Mouse (Mus musculus) megakaryocyte-erythroid progenitor cell, adult 5-6 weeks (primary cell): ENCODE results near the gene Slc6a20b. TPM values are rescaled to one million over a fixed set of nuclear protein-coding genes. Genes with fewer than 3 reads are reported as not detected.
"Not testable (repeated sequence)": the region's sequence is repeated elsewhere in the genome, so short reads cannot be mapped to it uniquely, and the experiment has no call there.

ENCODE experiments used
- ATAC-seq: replicated peaks from 2 replicates; pipeline ENCODE4 v1.8.0; 2016; ENCODE audit warnings: mild to moderate bottlenecking, inconsistent platforms; ENCODE audit not compliant: severe bottlenecking, poor library complexity, low FRiP score, low TSS enrichment
- total RNA-seq, 2 experiments: library from RNA; stranded (forward) in 1 of 2; stranded (reverse) in 1 of 2; fragments of 200-1000, 215-1000 nt in 1 of 2; fragments of >200 nt in 1 of 2; fragmentation: Nextera tagmentation in 1 of 2; gene quantifications; 2 replicates each; pipeline ENCODE4 v1.2.3; 2014 to 2017

The Slc6a20b gene
- total RNA-seq (2014; fragmentation: Nextera tagmentation) (0.45 and 0.46 TPM in 2 replicates), total RNA-seq (2017) (0.27 and 0.38 TPM in 2 replicates)

DNA sequence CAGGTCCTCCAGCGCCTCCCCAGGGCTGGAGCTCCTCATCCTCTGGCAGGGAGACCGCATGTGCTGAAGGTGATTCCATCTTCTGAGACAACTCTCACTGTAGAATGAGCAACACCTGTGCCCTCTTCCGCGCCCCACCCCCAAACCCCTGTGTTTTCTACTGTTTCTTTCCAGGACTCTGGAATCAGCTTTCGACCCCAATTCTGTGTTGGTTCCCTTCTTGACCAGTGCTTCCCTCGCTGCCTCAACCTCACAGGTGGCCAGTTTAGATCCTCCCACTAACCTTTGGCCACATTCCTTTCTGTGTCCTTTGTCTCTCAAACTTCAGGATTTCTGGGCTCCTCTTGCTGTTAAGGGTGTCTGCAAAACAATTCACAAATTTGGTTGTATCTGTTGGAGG is at the start of gene Slc6a20b:
Gene Slc6a20b, minus strand, starts transcription at position 285 of the 400 bp plus-strand sequence.
- ATAC-seq: no peak

DNA sequence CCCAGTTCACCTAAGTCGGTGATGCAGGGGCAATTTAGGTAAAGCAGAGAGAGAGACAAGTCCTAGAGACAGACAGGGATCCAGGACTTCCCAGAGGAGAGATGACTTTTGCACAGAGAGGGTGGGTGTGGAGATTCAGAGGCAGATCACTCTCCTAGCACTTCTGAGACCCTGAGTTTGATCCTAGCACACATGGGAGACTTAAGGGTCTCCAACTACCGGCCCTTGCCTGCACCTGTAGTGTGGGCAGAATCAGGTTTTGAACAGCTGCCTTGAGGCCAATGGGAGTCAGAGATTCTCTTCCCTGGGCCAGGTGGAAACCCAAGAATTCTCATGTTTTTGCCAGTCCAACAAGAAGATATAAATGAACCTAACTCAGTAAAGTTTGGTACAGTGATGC is 46.8 kb upstream of the Slc6a20b start:
- no peak for ATAC-seq

DNA sequence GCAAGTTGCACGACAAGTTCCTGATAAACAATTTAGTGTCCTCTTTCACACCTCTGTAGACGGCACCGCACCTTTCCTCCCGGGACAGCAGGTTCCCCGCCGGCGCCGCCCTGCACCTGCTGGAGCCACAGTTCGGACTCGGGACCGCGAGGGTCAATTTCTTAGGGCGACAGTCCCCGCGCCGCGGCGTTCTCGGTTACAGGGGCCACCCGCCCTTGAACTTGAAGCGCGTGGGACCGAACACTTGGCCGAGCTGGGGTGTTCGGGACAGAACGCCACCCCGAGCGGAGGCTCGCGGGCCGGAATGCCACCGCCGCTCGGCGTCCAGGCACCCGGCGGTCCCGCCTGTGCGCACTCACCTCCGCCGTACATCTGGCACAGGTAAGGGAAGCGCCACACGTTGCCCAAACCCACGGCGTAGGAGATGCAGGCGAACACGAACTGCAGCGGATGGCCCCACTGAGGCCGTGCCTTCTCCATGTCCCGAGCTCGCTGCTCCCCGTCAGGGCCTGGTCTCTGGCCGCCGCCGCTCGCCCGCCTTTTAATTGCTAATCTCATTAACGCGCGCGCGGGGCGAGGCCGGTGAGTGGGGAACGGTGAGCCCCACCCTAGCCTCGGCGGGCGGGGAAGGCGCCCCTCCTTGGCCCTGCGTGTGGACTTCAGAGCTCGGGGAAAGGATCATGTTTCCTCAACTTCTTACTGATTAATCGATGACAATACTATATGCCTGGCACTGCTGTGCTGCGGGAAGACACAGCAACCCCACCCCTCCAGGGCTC is 46.2 kb upstream of the Slc6a20b start, which contains the start of the genes Ccr9 and Slc6a20a:
Gene Ccr9, plus strand, starts transcription at position 113 of the 779 bp plus-strand sequence.
Gene Slc6a20a, minus strand, starts transcription at position 559 of the 779 bp plus-strand sequence.
- peak; percentile 87 for ATAC-seq

DNA sequence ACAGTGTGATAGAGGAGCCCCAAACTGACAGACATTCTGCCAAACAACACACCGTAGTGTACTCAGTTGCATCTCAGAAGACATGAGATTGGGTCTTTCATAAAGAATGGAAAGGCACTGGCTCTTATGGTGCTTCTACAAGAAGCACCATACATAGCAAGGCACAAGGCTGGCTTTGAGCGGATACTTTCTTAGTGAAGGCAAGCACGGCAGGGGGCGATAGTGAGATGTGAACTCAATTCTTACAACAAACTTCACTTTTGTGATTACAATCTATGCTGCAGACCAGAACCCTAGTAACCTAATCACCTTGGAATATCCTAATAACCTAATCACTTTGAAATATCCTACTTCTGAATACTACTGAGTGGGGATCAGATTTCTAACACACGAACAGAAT is 33.3 kb upstream of the Slc6a20b start:
- peak; percentile 78 for ATAC-seq

DNA sequence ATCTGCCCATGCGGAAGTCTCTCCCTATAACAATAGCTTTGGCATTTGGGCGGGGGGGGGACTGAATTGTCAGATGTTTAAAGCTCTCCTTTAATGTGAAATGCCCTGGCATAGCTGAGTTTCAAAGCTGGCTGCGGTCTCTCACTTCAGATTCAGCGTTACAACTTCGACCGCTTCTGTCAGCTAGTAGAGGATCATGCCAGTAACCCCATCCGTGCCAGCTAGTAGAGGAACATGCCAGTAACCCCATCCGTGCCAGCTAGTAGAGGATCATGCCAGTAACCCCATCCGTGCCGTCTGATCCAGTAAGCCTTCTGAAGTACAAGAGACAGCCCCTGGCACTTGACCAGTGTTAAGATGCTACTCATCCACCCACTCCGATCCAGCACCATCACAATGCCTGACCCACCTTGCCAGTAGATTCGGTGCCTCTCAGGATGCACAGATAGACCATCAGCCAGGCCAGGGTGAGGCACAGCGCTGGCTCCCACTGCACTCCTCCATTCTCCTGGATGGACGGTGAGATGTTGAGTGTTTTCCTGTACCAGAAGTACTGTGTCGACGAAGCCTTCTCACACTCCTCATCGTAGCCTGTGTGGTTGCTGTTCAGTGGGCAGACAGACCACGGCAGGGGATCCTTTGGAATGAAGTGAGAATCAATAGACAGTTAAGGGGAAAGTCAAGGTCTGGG is 27.8 kb upstream of the Slc6a20b start:
- ATAC-seq: not testable (repeated sequence)

DNA sequence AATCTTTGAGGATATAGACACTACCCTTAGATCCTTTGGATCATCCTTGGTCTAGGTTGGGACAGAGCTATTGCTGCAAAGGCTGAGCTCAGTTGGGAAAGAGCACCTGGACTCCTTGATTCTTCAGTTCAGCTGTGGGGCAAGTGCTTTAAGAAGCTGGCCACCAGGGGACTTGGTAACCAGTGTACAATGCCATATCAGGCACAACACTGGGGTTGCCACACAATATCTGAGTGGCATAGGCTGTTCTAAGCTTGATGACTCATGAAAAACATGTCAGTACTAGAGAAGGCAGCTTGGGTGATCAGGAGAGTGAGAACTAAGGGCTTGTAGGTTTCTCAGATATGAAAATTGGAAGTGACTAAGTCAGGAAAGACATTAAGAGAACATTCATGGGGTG is 26.6 kb upstream of the Slc6a20b start:
- ATAC-seq: peak; percentile 84

DNA sequence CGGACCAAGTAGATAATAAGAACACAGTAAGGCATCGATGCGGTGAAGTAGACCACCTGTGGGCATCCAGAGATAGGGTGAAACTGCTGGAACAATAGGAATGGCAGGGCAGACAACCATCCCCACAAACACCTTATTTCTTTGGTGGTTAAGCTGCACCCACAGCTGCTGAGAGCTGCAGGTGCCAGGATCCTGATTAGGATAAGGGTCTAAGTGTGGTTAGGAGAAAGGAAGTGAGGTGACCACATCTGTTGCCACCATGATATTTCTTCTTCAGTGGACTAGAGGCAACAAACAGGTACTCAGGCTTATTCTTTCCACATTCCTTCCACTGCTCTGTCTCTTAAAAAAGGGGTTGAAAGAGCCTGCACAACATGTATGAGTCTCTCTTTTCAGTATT is 25.1 kb upstream of the Slc6a20b start:
- peak; percentile 78 for ATAC-seq

DNA sequence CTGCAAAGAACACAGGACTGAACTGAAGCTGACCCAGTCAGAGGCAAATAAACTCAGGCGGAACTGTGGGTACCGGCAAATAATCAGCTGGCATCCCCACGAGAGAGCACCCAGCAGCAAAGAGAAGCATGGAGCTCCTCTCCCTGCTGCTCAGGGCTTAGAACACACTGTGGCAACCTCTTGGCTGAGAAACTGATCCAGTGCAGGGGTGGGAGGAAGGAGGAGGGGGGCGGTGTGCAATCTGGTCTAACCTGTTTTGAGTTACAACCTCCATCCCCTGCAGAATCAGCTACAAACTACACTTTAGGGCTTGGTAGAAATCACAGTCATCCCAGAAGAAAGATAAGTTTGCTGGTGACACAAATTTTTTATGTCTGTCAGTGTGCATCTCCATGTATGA is 19.0 kb upstream of the Slc6a20b start:
- ATAC-seq: no peak

DNA sequence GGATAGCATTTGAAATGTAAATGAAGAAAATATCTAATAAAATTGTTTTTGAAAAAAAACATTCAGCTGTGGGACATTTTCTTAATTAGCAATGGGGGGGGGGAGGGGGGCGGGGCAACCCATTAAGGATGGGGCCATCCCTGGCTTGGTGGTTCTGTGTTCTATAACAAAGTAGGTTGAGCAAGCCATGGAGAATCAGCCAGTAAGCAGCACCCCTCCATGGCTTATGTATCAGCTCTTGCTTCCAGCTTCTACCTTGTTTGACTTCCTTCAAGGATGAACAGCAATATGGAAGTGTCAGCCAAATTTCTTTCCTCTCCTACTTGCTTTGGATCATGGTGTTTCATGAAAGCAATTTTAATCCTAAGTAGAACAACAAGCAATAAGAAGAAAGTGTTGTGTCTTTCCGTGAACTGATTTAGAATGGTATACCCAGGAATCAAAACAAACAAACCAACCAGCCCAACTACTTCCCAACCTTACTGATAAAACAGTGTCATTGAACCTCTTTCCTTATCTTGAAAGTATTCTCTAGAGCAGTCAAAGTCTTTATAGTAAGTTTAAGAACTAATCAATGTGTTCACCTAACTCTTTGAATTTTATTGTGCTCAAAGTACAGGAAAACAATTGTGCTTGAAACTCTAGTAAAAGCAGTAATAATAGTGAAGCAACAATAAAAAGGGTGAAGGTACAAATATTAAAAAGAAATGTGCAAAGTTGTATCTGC is 17.6 kb upstream of the Slc6a20b start:
- no peak for ATAC-seq

DNA sequence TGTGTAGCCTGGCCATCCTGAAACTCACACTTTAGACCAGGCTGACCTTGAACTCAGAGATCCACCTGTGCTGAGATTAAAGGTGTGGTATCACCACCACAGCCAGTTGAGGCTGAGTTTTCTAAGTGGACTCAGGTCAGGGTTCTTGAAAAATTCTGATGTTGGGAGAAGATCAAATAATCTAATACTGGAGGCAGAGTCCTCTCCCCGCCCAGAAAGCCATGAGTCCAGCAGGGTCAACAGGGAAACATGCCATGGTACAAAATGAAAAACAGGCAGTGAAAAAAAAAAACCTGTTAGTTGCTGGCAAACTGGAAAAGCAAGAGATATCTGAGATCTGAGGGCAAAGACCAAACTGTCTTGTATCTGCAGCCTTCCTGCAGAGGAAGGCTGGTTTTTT is 7.7 kb upstream of the Slc6a20b start:
- ATAC-seq: no peak

DNA sequence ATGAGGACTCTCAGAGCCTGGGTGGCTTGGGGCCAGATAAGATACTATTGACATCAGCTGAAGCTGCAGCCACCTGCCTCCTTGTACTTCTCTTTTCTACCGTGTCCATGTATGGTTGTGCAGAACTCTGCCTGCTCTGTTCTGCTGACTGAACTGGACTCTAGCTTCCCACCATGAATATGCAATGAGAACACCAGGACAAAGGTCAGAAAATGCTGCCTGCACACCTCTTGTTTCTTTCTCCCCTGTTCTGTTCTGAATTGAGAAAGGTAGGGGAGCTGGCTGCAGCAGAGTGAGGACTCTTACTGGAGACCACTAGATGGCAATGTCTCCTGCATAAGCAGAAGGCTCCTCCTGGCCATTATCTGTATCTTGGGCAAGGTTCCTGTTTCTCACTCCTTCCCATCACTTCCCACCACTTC is 6.3 kb upstream of the Slc6a20b start:
- peak; percentile 77 for ATAC-seq

DNA sequence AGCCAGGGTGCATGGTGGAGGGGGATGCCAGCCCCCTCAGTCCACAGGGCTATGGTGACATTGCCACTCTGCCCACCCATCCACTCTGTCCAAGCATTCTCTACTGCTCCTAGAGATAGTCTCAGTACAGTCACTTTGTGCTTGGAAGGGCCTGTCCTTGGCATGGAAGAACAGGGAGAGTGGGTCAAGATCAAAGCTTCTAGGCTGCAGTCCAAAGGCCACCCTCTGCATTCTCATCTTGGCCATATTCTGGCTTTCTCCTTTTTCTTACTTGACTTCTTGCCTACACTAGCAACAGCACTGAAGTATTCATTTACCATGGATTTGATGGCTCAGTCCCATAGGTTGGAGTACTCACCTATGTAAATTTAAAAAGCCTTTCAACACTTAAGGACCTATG is 5.9 kb upstream of the Slc6a20b start:
- ATAC-seq: no peak

DNA sequence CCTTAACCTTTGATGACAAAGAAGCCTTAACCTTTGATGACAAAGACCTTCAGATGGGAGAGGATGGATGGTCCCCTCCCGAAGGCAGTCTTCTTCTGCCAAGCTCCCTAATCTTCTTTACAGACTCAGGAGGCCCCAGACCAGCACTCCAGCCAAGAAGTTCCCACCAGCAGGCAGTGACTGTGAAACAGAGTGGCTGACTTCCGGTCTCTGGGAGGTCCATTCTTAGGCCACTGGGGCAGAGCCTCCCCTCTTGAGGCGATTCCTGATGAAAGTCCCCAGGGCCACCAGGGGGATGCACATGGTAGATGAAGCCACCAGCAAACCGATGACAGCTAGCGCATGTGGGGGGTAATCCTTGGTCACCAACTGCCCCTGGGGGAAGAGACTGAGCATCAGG is 4.4 kb upstream of the Slc6a20b start:
- ATAC-seq: no peak

DNA sequence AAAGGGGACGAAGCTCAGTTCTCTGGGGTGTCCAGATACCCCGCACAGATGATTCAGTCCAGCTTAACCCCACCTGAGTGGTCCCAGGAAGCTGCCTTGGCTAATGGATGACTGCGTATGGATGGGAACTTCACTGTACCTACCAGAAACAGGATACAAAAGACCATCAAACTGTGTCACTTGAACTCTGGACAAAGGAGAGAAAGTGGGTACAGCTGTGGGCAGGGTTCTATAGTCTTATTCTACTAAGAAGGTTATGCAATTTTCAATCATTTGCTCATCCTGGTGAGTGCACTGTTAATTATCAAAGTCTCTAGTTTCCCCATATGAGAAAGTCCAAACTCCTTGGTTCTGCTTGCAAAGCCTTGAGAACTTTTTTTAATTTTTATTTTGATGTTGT is 628 bp upstream of the Slc6a20b start:
- ATAC-seq: no peak

DNA sequence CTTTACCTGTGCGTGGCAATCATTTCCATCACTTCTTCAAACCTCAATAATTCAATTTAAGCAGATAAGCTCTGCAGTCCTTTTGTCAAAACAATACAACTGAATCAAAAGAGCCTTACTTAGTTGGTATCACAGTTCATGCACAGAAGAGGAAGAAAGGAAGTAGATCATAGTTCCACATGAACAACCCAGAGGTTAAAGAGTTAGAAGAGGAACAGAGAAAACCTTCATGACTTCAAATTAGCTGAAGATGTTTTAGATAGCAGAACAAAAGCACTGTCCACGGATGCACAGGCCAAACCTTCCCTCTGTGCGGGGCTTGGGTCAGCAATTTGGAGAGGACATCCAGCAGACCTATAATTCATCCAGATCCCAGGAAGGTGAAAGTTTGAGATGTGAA is 699 bp downstream of the Slc6a20b start:
- no peak for ATAC-seq

DNA sequence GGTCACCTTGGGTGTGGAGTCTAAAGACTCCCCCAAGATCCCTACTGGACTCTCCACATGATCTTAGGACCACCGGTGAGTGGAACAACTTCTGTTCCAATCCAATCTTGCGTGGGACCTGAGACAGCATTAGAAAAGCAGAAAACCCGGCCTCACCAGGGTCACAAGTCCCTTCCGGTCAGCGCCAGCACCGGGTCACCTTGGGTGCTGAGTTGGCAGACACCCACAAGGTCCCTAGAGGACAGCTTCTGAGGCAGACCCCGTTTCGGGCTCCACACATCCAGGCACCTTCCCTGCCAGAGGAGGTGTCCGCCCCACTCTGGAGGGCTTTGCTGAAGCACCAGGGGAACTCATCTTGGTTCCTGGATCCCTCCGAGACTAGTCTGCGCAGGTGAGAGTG is 6.5 kb downstream of the Slc6a20b start:
- no peak for ATAC-seq

DNA sequence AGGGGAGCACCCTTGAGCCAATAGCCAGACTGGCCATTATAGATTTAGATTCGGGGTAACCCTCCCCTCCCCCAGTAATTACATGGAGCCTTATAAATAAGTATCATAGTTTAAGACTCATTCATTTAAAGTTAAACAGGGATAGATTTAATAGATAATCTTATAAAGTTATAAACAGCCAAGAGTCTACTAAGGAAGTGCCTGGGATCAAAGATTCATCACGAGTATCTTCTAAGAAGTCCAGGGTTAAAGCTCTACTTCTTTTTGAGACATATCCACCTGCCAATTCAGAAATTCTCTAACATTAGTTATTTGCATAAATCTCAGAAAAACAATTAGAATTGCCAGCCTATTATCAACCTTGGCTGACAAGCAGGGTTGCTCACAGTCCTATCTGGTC is 7.6 kb downstream of the Slc6a20b start:
- ATAC-seq: no peak

DNA sequence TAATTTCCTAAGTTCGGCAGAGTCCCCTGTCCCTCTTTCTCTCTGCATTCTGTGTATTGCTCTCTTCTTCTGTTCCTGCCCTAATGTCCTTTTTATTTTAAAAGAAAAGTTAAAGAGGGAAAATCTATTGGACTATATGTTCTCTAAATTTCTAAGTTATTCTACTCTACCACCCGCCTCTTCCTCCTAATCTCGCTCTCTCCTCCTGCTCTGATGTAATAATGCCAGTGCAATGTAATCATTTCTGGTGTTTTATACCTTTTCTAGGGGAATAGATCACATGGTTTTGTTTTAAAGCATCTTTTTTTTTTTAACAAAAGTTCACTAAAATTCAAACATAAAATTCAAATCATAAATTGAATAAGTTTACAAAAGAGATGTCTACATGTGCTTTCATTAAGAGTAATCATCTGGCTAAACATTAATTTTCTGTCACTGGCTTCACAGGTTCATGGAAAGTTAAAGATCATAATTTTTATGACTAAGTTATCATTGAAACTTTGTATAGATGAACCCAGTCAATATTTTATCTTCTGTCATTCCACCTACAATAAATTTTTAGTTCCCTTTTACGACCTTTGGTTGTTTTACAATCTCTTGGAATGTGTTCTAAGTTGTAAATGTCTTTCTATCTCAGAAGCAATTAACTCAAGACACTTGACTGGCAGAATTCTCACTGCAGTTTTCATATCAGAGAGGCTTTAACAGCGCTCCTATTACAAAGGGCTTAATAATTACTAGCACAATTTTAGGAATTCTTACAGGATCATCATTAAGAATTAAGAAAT is 11.9 kb downstream of the Slc6a20b start:
- ATAC-seq: no peak

DNA sequence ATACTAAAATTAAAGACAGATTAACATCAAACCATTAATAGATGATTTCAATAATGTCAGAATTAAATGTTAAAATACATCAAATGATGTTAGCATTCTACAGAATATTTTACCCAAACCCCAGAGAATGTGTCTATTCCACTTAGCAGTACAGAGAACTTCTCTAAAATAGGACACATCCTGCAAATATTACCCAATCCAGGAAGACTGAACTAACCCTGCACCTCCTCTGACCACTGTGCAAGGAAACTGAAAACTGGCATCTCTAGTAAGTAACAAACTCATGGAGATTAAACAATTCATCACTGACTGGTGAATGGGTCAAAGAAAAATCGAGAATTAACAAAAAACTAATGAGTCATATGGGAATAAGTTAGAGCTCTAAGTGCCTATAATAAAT is 30.8 kb downstream of the Slc6a20b start:
- ATAC-seq: no peak
